Mouse (Mus musculus): ENCODE data around the gene Agbl5. TPM values are rescaled to one million over a fixed set of nuclear protein-coding genes. Genes with fewer than 3 reads are reported as not detected.
A peak's percentile ranks its signal among the peaks of the same experiment; 100 is the strongest.

Agbl5 gene
- polyA plus RNA-seq, 1 experiment: 22.6 TPM

DNA sequence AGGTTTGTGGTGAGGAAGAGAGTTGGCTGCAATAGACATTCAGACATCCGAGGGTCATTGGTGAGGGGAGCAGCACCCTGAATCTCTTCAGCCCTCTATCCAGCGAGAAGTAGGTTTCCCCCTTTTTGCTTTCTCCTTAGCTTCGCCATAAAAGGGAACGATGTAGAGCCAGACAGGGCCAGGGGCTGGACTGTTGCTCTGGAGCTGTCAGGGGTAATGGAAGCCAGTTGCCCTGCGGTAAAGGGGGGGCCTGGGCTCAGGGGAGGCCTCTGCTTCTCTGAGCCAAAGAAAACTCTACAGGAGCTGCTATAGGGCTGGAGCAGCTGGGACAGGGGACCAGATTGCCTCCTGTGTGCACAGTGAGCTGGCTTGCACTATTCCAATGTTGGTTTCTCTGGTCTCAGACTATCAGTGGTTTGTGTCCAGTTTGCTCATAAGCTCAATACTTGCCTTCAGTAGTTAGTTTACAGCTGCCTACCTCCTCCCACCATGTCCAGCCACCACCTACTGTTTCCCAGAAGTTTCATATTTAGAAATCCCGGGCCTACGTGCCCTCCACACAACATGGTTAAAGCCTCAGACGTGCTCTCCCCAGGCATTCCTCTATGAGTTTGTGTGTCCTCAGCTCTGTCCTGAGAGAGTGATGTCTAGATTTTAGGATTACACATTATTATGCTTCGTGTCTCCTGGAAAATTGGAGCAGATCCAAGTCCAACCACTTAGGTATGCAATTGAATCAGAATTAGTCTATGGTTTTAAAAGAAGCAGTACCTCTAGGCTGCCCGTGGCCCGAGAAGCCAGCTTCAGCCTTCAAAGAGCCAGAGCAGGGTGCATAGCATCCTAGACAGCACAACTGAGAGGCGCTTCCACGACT lies 20.2 kb downstream of the Agbl5 start:
- Histone ChIP-seq H3K4me3 (ENCODE audit: insufficient read depth, low read depth, low read length) (peak overlapping the region; percentile 74), H3K27ac (ENCODE audit: insufficient read depth, low read depth, low read length) (peak overlapping the region; percentile 90), H3K36me3 (ENCODE audit: control insufficient read depth, insufficient read depth, low read length) (no peaks in the 10 kb centered on the region), H3K27me3 (replicated peaks; ENCODE audit: control insufficient read depth, insufficient read depth, low read length) (no peaks in the 10 kb centered on the region), H3K4me1 (ENCODE audit: control insufficient read depth, insufficient read depth, low read length) (peaks cover 36% of the 10 kb centered on the region)
- DNase-seq: peak; percentile 61
- TF ChIP-seq CTCF (conservative IDR thresholded peaks at IDR 0.05; ENCODE audit: insufficient read depth, insufficient read length, low read depth, low read length) (no peak), POLR2A (IDR thresholded peaks at IDR 0.05; ENCODE audit: low read depth, low read length) (no peak)
- 23% methylated on average over 13 of the region's 13 CpGs for WGBS

DNA sequence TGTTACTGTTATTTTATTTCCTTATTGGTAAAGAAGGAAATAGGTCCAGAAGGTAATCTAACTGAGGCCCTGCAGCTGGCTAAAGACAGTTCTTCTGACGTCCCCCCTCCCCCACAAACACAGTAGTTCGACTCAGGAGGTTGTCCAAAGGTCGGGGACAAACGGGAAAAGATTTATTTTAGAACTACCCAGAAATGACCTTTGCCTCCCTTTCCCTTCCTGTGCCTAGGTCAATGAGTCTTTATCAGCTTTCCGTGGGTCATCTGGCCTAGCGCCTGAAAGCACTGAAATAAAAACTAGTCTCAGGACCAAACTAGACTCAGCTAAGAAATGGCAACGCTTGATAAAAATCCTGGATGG lies 20.8 kb downstream of the Agbl5 start:
- H3K27ac ChIP-seq (ENCODE audit: insufficient read depth, low read depth, low read length): peak overlapping the region; percentile 90
- peaks cover 36% of the 10 kb centered on the region for H3K4me1 ChIP-seq (ENCODE audit: control insufficient read depth, insufficient read depth, low read length)
- WGBS: 14% methylated on average over 7 of the region's 7 CpGs

DNA sequence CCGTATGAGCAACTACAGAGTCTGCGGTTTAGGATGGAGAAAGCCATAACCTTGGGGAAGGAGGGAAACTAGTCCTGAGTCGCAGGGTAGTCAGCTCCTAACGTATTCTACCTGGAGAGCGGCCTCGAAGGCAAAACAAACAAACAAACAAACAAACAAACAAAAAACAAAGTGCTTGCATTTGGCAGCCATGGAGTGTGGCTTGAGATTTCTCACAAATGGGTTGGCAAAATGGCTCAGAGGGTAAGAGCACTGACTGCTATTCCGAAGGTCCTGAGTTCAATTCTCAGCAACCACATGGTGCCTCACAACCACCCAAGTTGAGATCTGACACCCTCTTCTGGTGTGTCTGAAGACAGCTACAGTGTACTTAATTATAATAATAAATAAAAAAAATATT lies 21.4 kb downstream of the Agbl5 start:
- Histone ChIP-seq H3K4me3 (ENCODE audit: insufficient read depth, low read depth, low read length) (no peak overlapping the region), H3K4me1 (ENCODE audit: control insufficient read depth, insufficient read depth, low read length) (peaks cover 36% of the 10 kb centered on the region), H3K36me3 (ENCODE audit: control insufficient read depth, insufficient read depth, low read length) (no peaks in the 10 kb centered on the region), H3K27ac (ENCODE audit: insufficient read depth, low read depth, low read length) (peak overlapping the region; percentile 90), H3K27me3 (replicated peaks; ENCODE audit: control insufficient read depth, insufficient read depth, low read length) (no peaks in the 10 kb centered on the region)
- TF ChIP-seq CTCF (conservative IDR thresholded peaks at IDR 0.05; ENCODE audit: insufficient read depth, insufficient read length, low read depth, low read length): no peak
- TF ChIP-seq POLR2A (IDR thresholded peaks at IDR 0.05; ENCODE audit: low read depth, low read length): no peak
- DNase-seq: no peak
- WGBS: 82% methylated on average over 7 of the region's 7 CpGs

More for the DNA sequence above, 20.8 kb downstream of the Agbl5 start:
- H3K36me3 ChIP-seq (ENCODE audit: control insufficient read depth, insufficient read depth, low read length): no peaks in the 10 kb centered on the region
- no peak overlapping the region for H3K4me3 ChIP-seq (ENCODE audit: insufficient read depth, low read depth, low read length)
- DNase-seq: peak; percentile 94
- no peak for TF ChIP-seq CTCF (conservative IDR thresholded peaks at IDR 0.05; ENCODE audit: insufficient read depth, insufficient read length, low read depth, low read length)
- TF ChIP-seq POLR2A (IDR thresholded peaks at IDR 0.05; ENCODE audit: low read depth, low read length): no peak
- no peaks in the 10 kb centered on the region for H3K27me3 ChIP-seq (replicated peaks; ENCODE audit: control insufficient read depth, insufficient read depth, low read length)

DNA sequence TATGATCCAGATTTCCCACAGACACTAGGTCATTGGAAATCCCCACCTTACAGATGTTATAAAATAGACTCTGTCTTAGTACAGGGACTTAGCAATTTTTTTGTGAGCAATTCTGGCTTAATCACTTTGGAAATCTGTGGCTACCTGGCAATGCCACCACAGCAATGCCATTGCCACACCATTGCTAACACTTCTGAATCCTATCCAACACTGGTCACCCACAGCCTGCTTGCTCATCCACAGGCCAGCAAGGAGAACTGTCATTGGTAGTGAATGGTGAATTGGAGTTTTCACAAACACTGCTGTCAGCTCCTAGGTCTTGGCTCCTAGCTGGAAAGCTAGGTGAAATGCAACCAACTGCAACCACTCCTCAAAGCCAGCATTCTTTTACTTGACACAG lies 22.0 kb downstream of the Agbl5 start:
- Histone ChIP-seq H3K36me3 (ENCODE audit: control insufficient read depth, insufficient read depth, low read length) (no peaks in the 10 kb centered on the region), H3K4me1 (ENCODE audit: control insufficient read depth, insufficient read depth, low read length) (peaks cover 39% of the 10 kb centered on the region), H3K27me3 (replicated peaks; ENCODE audit: control insufficient read depth, insufficient read depth, low read length) (no peaks in the 10 kb centered on the region), H3K4me3 (ENCODE audit: insufficient read depth, low read depth, low read length) (no peak overlapping the region), H3K27ac (ENCODE audit: insufficient read depth, low read depth, low read length) (peak overlapping the region; percentile 34; the same call in 1 of the 2 replicates)
- TF ChIP-seq CTCF (conservative IDR thresholded peaks at IDR 0.05; ENCODE audit: insufficient read depth, insufficient read length, low read depth, low read length) (no peak), POLR2A (IDR thresholded peaks at IDR 0.05; ENCODE audit: low read depth, low read length) (no peak)
- peak; percentile 63 for DNase-seq

DNA sequence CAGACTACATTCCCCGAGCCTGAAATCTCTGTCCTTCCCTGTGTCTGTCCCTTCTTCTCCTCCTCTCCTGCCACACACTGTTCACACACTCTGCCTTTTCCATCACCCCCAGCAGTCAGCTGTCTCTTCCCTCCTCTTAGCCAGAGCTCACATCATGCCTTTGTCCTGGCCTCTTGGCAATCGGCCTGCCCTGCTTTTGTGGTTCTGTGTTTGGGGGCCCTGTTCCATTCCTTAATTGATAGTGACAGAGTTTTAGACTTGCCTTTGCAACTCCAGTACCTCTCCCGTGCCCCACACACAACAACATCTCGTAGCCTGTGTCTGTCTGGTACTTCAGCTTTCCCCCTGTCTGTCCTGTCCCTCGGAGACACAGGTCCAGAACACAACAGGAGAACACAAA lies 23.7 kb downstream of the Agbl5 start:
- H3K4me1 ChIP-seq (ENCODE audit: control insufficient read depth, insufficient read depth, low read length): peaks cover 42% of the 10 kb centered on the region
- no peak overlapping the region for H3K4me3 ChIP-seq (ENCODE audit: insufficient read depth, low read depth, low read length)
- H3K27ac ChIP-seq (ENCODE audit: insufficient read depth, low read depth, low read length): peak overlapping the region; percentile 1; the same call in 1 of the 2 replicates
- no peaks in the 10 kb centered on the region for H3K27me3 ChIP-seq (replicated peaks; ENCODE audit: control insufficient read depth, insufficient read depth, low read length)
- TF ChIP-seq POLR2A (IDR thresholded peaks at IDR 0.05; ENCODE audit: low read depth, low read length) (no peak), CTCF (conservative IDR thresholded peaks at IDR 0.05; ENCODE audit: insufficient read depth, insufficient read length, low read depth, low read length) (no peak)
- WGBS: 66% methylated on average over 5 of the region's 5 CpGs
- DNase-seq: no peak
- H3K36me3 ChIP-seq (ENCODE audit: control insufficient read depth, insufficient read depth, low read length): no peaks in the 10 kb centered on the region

DNA sequence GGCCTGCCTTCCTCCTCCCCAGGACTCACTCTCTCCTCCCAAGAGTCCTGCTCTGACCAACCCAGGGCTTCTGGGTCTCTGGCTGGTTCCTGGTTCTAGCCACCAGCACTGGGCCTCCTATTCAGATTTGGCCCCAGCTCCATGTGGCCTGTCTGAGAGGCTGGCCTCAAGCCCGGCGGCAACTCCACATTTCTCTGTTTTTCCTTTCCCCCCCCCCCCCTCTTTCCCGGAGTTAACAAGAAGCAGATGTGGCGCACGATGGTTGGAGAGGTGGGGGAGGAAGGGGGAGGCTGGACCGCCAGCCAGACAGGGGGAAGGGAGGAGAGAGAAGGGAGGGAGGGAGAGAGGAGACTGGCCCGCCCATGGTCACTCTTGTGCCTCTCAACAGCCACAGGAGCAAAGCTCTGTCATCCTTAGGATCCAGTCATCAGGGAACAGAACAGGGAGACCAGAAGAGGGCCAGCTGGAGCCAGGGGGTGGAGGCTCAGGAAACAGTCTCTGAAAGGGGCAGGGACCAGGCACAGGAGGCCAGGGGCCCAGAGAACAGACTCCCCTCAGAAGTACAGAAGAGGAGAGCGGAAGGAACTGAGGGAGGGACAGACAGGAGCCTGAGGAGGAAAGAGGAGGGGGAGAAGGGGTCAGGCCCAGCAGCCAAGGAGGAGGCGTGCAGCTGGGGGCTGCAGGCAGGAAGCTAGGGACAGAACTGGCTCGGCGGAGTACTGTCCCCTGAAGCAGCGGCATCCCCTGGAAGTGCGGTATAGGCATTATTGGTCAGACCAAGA lies 24.8 kb downstream of the Agbl5 start, which contains the start of gene Emilin1:
Emilin1 (plus strand) TSS at position 343 of the 782 bp plus-strand sequence.
- DNase-seq: peak; percentile 73
- H3K4me1 ChIP-seq (ENCODE audit: control insufficient read depth, insufficient read depth, low read length): peaks cover 38% of the 10 kb centered on the region

More for the DNA sequence above, 24.8 kb downstream of the Agbl5 start, which contains the start of gene Emilin1:
- TF ChIP-seq CTCF (conservative IDR thresholded peaks at IDR 0.05; ENCODE audit: insufficient read depth, insufficient read length, low read depth, low read length) (no peak), POLR2A (IDR thresholded peaks at IDR 0.05; ENCODE audit: low read depth, low read length) (no peak)
- Histone ChIP-seq H3K4me3 (ENCODE audit: insufficient read depth, low read depth, low read length) (peak within 1 kb of the TSS; percentile 54), H3K27me3 (replicated peaks; ENCODE audit: control insufficient read depth, insufficient read depth, low read length) (no peaks in the 10 kb centered on the region), H3K27ac (ENCODE audit: insufficient read depth, low read depth, low read length) (peak within 1 kb of the TSS; percentile 91), H3K36me3 (ENCODE audit: control insufficient read depth, insufficient read depth, low read length) (no peaks in the 10 kb centered on the region)
- WGBS: 45% methylated on average over 13 of the region's 13 CpGs
